In the genomic region with DNA sequence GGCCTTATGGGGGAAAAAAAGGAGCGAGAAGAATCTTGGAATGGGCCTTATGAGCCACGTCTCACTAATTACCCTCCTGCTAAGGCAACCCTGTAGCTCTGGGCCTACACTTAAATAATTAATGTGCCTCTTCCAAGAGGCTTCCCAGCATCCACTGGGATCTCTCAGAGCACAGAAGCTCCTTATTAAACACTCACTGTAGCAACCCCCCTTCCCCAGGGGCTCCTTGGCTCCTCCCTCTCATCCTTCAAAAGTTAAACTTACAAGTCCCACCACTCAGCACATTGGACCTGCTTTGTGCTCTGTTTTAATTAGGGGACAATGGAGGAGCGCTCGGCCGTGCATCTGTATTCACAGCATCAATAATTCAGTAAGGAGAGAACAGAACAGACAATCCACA, we compare ENCODE assay signal across 22 mouse cellular contexts.
A peak's percentile ranks its signal among the peaks of the same experiment; 100 is the strongest.
DNase-seq lines count a peak whose midpoint lies in the region; ATAC-seq and TF ChIP-seq lines count a peak whose summit lies in the region.
"Had no signal": no experiment of that assay in that cellular context is flagged by ENCODE, and none has a peak within 500 bp of the region (broad histone marks: within the 10 kb centered on the region; RNA-seq: fewer than 3 reads in every experiment).

No protein-coding gene starts in this region.

- ATAC-seq in embryonic facial prominence, embryonic 14.5 days (ENCODE audit: low read depth): no peak
- peak; percentile 45 for ATAC-seq in hindbrain, embryonic 11.5 days (ENCODE audit: low FRiP score)
- ATAC-seq in hindbrain, postnatal 0 days: no peak
- peak; percentile 47; the same call in 1 of the 2 replicates for ATAC-seq in neural tube, embryonic 13.5 days (ENCODE audit: low read depth)
- ATAC-seq: CD4-positive, CD25-positive, alpha-beta regulatory T cell, adult 4 months; intestine, postnatal 0 days had no signal

- 61% methylated on average over 5 of the region's 5 CpGs for WGBS in embryonic facial prominence, embryonic 14.5 days
- 70% methylated on average over 5 of the region's 5 CpGs for WGBS in embryonic facial prominence, embryonic 10.5 days
- 37% methylated on average over 5 of the region's 5 CpGs for WGBS in hindbrain, embryonic 11.5 days
- 31% methylated on average over 5 of the region's 5 CpGs for WGBS in hindbrain, postnatal 0 days
- 21% methylated on average over 5 of the region's 5 CpGs for WGBS in neural tube, embryonic 13.5 days

- peak; percentile 17 for DNase-seq in embryonic facial prominence, embryonic 14.5 days (ENCODE audit: low spot score)
- DNase-seq in embryonic facial prominence, embryonic 10.5 days (ENCODE audit: low spot score): no peak
- DNase-seq in hindbrain, embryonic 11.5 days (ENCODE audit: low spot score): peak; percentile 33
- no peak for DNase-seq in hindbrain, postnatal 0 days (ENCODE audit: low spot score)
- no peak for DNase-seq in neural tube, embryonic 10.5 days (ENCODE audit: extremely low spot score, low spot score)
- no peak for DNase-seq in right cerebral cortex, adult 2 months (ENCODE audit: low spot score in 2 of 2)
- DNase-seq in gastrocnemius, adult 8-10 months (ENCODE audit: low spot score in 2 of 2): no peak
- DNase-seq: adrenal gland, postnatal 14 days; cerebellum, adult 8-10 months; cerebellum, postnatal 36 days; gastrocnemius, postnatal 10 days; heart, postnatal 10 days; kidney, postnatal 25 days; right cerebral cortex, postnatal 4 days; thymus, postnatal 25 days had no signal

- H3K9me3 ChIP-seq in embryonic facial prominence, embryonic 14.5 days (ENCODE audit: control insufficient read depth, low read length): 0 out of 2 replicates have a peak, but pooled peaks cover 8% of the 10 kb centered on the region
- H3K9me3 ChIP-seq in embryonic facial prominence, embryonic 10.5 days: 0 out of 2 replicates have a peak, but pooled peaks cover 4% of the 10 kb centered on the region
- H3K9me3 ChIP-seq in hindbrain, embryonic 11.5 days (ENCODE audit: control insufficient read depth, low read length): no peaks in the 10 kb centered on the region
- 0 out of 2 replicates have a peak, but pooled peaks cover 3% of the 10 kb centered on the region for H3K9me3 ChIP-seq in hindbrain, postnatal 0 days (ENCODE audit: low read length)
- H3K9me3 ChIP-seq in neural tube, embryonic 13.5 days: peaks cover 4% of the 10 kb centered on the region; the same call in 1 of the 2 replicates
- H3K9me3 ChIP-seq: embryonic facial prominence, embryonic 12.5 days had no signal

- no peak overlapping the region for H3K4me3 ChIP-seq in embryonic facial prominence, embryonic 14.5 days (ENCODE audit: low read depth, low read length)
- no peak overlapping the region for H3K4me3 ChIP-seq in embryonic facial prominence, embryonic 10.5 days
- no peak overlapping the region for H3K4me3 ChIP-seq in hindbrain, embryonic 11.5 days (ENCODE audit: low read depth, low read length)
- no peak overlapping the region for H3K4me3 ChIP-seq in hindbrain, postnatal 0 days (ENCODE audit: low read length)
- no peak overlapping the region for H3K4me3 ChIP-seq in neural tube, embryonic 13.5 days
- H3K4me3 ChIP-seq: embryonic facial prominence, embryonic 12.5 days; erythroblast, embryonic 14.5 days; heart, embryonic 12.5 days; layer of hippocampus, adult 2 months had no signal

- H3K4me2 ChIP-seq in embryonic facial prominence, embryonic 14.5 days (ENCODE audit: low read depth, low read length): no peak overlapping the region
- H3K4me2 ChIP-seq in hindbrain, embryonic 11.5 days (replicated peaks; ENCODE audit: low read depth, low read length): no peak overlapping the region
- no peak overlapping the region for H3K4me2 ChIP-seq in hindbrain, postnatal 0 days (ENCODE audit: low read depth, low read length)
- H3K4me2 ChIP-seq in neural tube, embryonic 13.5 days: no peak overlapping the region
- H3K4me2 ChIP-seq: embryonic facial prominence, embryonic 12.5 days; heart, embryonic 12.5 days had no signal

- no peaks in the 10 kb centered on the region for H3K4me1 ChIP-seq in embryonic facial prominence, embryonic 14.5 days (ENCODE audit: control insufficient read depth, insufficient read depth, low read length)
- no peaks in the 10 kb centered on the region for H3K4me1 ChIP-seq in embryonic facial prominence, embryonic 10.5 days
- no peaks in the 10 kb centered on the region for H3K4me1 ChIP-seq in hindbrain, embryonic 11.5 days (replicated peaks; ENCODE audit: control insufficient read depth, insufficient read depth, low read length)
- H3K4me1 ChIP-seq in hindbrain, postnatal 0 days (ENCODE audit: insufficient read depth, low read length): no peaks in the 10 kb centered on the region
- H3K4me1 ChIP-seq in neural tube, embryonic 13.5 days (replicated peaks): peaks cover 24% of the 10 kb centered on the region
- H3K4me1 ChIP-seq: embryonic facial prominence, embryonic 12.5 days; heart, embryonic 12.5 days had no signal

- no peak overlapping the region for H3K27ac ChIP-seq in embryonic facial prominence, embryonic 14.5 days (replicated peaks; ENCODE audit: low read depth, low read length)
- no peak overlapping the region for H3K27ac ChIP-seq in embryonic facial prominence, embryonic 10.5 days (replicated peaks)
- no peak overlapping the region for H3K27ac ChIP-seq in hindbrain, embryonic 11.5 days (ENCODE audit: low read depth, low read length)
- no peak overlapping the region for H3K27ac ChIP-seq in hindbrain, postnatal 0 days
- H3K27ac ChIP-seq in neural tube, embryonic 13.5 days (replicated peaks): 0 out of 2 replicates have a peak overlapping the region, but pooled peaks have one; percentile 9
- H3K27ac ChIP-seq: embryonic facial prominence, embryonic 12.5 days; layer of hippocampus, adult 2 months had no signal

- H3K27me3 ChIP-seq in embryonic facial prominence, embryonic 14.5 days (replicated peaks; ENCODE audit: control insufficient read depth, insufficient read depth, low read length): no peaks in the 10 kb centered on the region
- H3K27me3 ChIP-seq in embryonic facial prominence, embryonic 10.5 days (replicated peaks; ENCODE audit: low read depth, poor library complexity, severe bottlenecking): no peaks in the 10 kb centered on the region
- no peaks in the 10 kb centered on the region for H3K27me3 ChIP-seq in hindbrain, embryonic 11.5 days (ENCODE audit: control insufficient read depth, insufficient read depth, low read length)
- no peaks in the 10 kb centered on the region for H3K27me3 ChIP-seq in hindbrain, postnatal 0 days (ENCODE audit: insufficient read depth, low read length)
- no peaks in the 10 kb centered on the region; the same call in 1 of the 2 replicates for H3K27me3 ChIP-seq in neural tube, embryonic 13.5 days
- H3K27me3 ChIP-seq: embryonic facial prominence, embryonic 12.5 days; heart, embryonic 12.5 days had no signal

- no peak overlapping the region for H3K9ac ChIP-seq in embryonic facial prominence, embryonic 14.5 days (ENCODE audit: low read depth, low read length)
- no peak overlapping the region for H3K9ac ChIP-seq in hindbrain, embryonic 11.5 days (ENCODE audit: low read depth, low read length)
- no peak overlapping the region for H3K9ac ChIP-seq in hindbrain, postnatal 0 days (replicated peaks; ENCODE audit: low read length)
- H3K9ac ChIP-seq in neural tube, embryonic 13.5 days: no peak overlapping the region
- H3K9ac ChIP-seq: embryonic facial prominence, embryonic 12.5 days; heart, embryonic 12.5 days had no signal

- no peaks in the 10 kb centered on the region for H3K36me3 ChIP-seq in embryonic facial prominence, embryonic 14.5 days (ENCODE audit: control insufficient read depth, insufficient read depth, low read length)
- H3K36me3 ChIP-seq in embryonic facial prominence, embryonic 10.5 days (replicated peaks): no peaks in the 10 kb centered on the region
- H3K36me3 ChIP-seq in hindbrain, embryonic 11.5 days (ENCODE audit: control insufficient read depth, insufficient read depth, low read length): no peaks in the 10 kb centered on the region
- no peaks in the 10 kb centered on the region for H3K36me3 ChIP-seq in hindbrain, postnatal 0 days (ENCODE audit: insufficient read depth, low read length)
- H3K36me3 ChIP-seq in neural tube, embryonic 13.5 days: no peaks in the 10 kb centered on the region
- H3K36me3 ChIP-seq: embryonic facial prominence, embryonic 12.5 days; heart, embryonic 12.5 days had no signal

- TF ChIP-seq CTCF in hindbrain, postnatal 0 days (IDR thresholded peaks at IDR 0.05; ENCODE audit: low read depth): no peak

Comparison
In these comparisons a context has a peak if more than half of its experiments do, and no peak if none do; other contexts are left out.
1. ATAC-seq: peak in hindbrain, embryonic 11.5 days (single experiment) and neural tube, embryonic 13.5 days (single experiment); none in embryonic facial prominence, embryonic 14.5 days (single experiment) and hindbrain, postnatal 0 days (single experiment).
2. DNase-seq: peak in embryonic facial prominence, embryonic 14.5 days (single experiment) and hindbrain, embryonic 11.5 days (single experiment); none in embryonic facial prominence, embryonic 10.5 days (single experiment), hindbrain, postnatal 0 days (single experiment), neural tube, embryonic 10.5 days (single experiment), right cerebral cortex, adult 2 months (0 of 2) and gastrocnemius, adult 8-10 months (0 of 2).